Mouse (Mus musculus) naive thymus-derived CD4-positive, alpha-beta T cell, adult 2 months (primary cell): Measurements from ENCODE around the gene Ctnna2.

Experiments used
- DNase-seq: peaks from one replicate; pipeline ENCODE4 v3.0.0-alpha.2; 2011; ENCODE audit warnings: low read depth

Gene Ctnna2

GRCm38 (mm10) chr6:77580926-77581325, 398.6 kb downstream of the Ctnna2 start:
- no peak for DNase-seq

GRCm38 (mm10) chr6:77578612-77579011, 400.9 kb downstream of the Ctnna2 start:
- no peak for DNase-seq

GRCm38 (mm10) chr6:77577585-77577984, 401.9 kb downstream of the Ctnna2 start:
- no peak for DNase-seq

- no peak for DNase-seq
Observed at GRCm38 (mm10) chr6:77572614-77573013, 406.9 kb downstream of the Ctnna2 start.

GRCm38 (mm10) chr6:77569851-77570250, 409.6 kb downstream of the Ctnna2 start:
- DNase-seq = no peak

GRCm38 (mm10) chr6:77556181-77556580, 423.3 kb downstream of the Ctnna2 start:
- DNase-seq = no peak

GRCm38 (mm10) chr6:77537055-77537807, 442.3 kb downstream of the Ctnna2 start:
- DNase-seq = no peak

GRCm38 (mm10) chr6:77527636-77528035, 451.9 kb downstream of the Ctnna2 start:
- DNase-seq = no peak

- no peak for DNase-seq
Observed at GRCm38 (mm10) chr6:77521836-77522235, 457.7 kb downstream of the Ctnna2 start.

- no peak for DNase-seq
Observed at GRCm38 (mm10) chr6:77516515-77516914, 463.0 kb downstream of the Ctnna2 start.

- no peak for DNase-seq
Observed at GRCm38 (mm10) chr6:77511805-77512204, 467.7 kb downstream of the Ctnna2 start.

GRCm38 (mm10) chr6:77491721-77492120, 487.8 kb downstream of the Ctnna2 start:
- no peak for DNase-seq

GRCm38 (mm10) chr6:77486658-77487057, 492.8 kb downstream of the Ctnna2 start:
- no peak for DNase-seq

GRCm38 (mm10) chr6:77482081-77482480, 497.4 kb downstream of the Ctnna2 start:
- no peak for DNase-seq

GRCm38 (mm10) chr6:77475354-77475753, 504.1 kb downstream of the Ctnna2 start:
- no peak for DNase-seq

GRCm38 (mm10) chr6:77473256-77473655, 506.2 kb downstream of the Ctnna2 start:
- DNase-seq = no peak

- no peak for DNase-seq
Observed at GRCm38 (mm10) chr6:77468058-77468457, 511.4 kb downstream of the Ctnna2 start.

GRCm38 (mm10) chr6:77462737-77463136, 516.8 kb downstream of the Ctnna2 start:
- no peak for DNase-seq

- DNase-seq = no peak
Observed at GRCm38 (mm10) chr6:77457919-77458318, 521.6 kb downstream of the Ctnna2 start.

- no peak for DNase-seq
Observed at GRCm38 (mm10) chr6:77446861-77447260, 532.6 kb downstream of the Ctnna2 start.

- DNase-seq = no peak
Observed at GRCm38 (mm10) chr6:77443906-77444305, 535.6 kb downstream of the Ctnna2 start.

- DNase-seq = no peak
Observed at GRCm38 (mm10) chr6:77441051-77441450, 538.4 kb downstream of the Ctnna2 start.

- no peak for DNase-seq
Observed at GRCm38 (mm10) chr6:77430381-77430780, 549.1 kb downstream of the Ctnna2 start.

- DNase-seq = no peak
Observed at GRCm38 (mm10) chr6:77425746-77426145, 553.8 kb downstream of the Ctnna2 start.
